13 mouse cellular contexts compared by ENCODE assay signal in the genomic region with DNA sequence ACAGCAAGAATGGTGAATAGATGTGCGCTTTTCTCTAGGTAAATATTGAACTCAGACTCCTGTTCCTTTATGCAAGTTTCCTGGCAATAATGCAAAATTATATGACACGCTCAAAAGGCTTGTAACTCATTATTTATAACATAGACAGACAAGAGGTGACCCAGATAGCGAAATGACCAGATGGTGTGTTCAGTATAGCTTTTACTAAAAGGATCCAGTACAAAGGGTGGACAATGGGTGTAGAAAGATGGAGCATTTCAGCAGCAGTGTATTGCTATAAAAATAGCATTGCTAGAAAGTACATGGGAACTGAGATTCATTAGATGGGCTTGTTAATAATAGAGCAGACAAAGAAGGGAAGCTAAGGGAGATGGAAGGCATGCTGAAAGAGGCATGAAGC.
"Had no signal": no experiment of that assay in that cellular context is flagged by ENCODE, and none has a peak within 500 bp of the region (broad histone marks: within the 10 kb centered on the region; RNA-seq: fewer than 3 reads in every experiment).

No protein-coding gene starts in this region.

- ATAC-seq: lung, postnatal 0 days had no signal

- H3K4me1 ChIP-seq: limb, embryonic 10.5 days had no signal

- H3K4me2 ChIP-seq: liver, embryonic 11.5 days; liver, embryonic 15.5 days had no signal

- H3K9ac ChIP-seq: liver, embryonic 15.5 days had no signal

- H3K27ac ChIP-seq: left cerebral cortex, adult 2 months; limb, embryonic 10.5 days; liver, embryonic 15.5 days had no signal

- H3K36me3 ChIP-seq: limb, embryonic 10.5 days; liver, embryonic 15.5 days had no signal

- DNase-seq: kidney, adult 18-20 months; kidney, postnatal 10 days; lung, adult 2 months; lung, postnatal 36 days; right cerebral cortex, postnatal 4 days; spleen, adult 18-20 months; thymus, adult 18-20 months; thymus, postnatal 14 days had no signal

- H3K9me3 ChIP-seq: limb, embryonic 10.5 days; liver, embryonic 15.5 days had no signal

- H3K27me3 ChIP-seq: liver, embryonic 15.5 days had no signal

- H3K4me3 ChIP-seq: left cerebral cortex, adult 2 months; limb, embryonic 10.5 days; liver, embryonic 15.5 days had no signal
